Mouse (Mus musculus): Measurements from ENCODE around the gene Olfr27. TPM values are rescaled to one million over a fixed set of nuclear protein-coding genes. Genes with fewer than 3 reads are reported as not detected.

The Olfr27 gene
- not detected in 2 replicates for polyA plus RNA-seq (2015; fragmentation: Nextera tagmentation; extraction: Ambion mirVana)

DNA sequence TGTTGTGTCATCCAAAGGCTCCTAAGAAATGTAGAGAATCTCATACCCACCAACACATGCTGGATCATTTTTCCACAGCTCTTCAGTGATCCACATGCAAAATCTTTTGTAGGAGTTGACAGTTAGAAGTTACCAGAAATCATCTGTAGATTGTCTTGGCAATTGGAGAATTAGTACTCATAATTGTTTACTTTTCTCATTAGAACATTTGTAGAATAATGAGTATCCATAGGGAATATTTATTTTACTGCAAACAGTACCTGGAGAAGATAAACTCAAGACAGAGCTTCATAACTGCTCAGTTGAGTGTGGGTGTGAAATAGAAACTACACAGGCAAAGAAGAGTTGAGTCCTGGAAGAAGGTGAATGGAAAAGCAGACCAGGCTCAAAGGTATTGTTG, at the start of gene Olfr27:
Gene Olfr27, plus strand, starts transcription at position 301 of the 400 bp plus-strand sequence.
- Histone ChIP-seq H3K4me1 (replicated peaks; ENCODE audit: control insufficient read depth, insufficient read depth, low read length) (no peaks in the 10 kb centered on the region), H3K9me3 (ENCODE audit: control insufficient read depth, low read length) (no peaks in the 10 kb centered on the region), H3K9ac (replicated peaks; ENCODE audit: low read depth, low read length) (no peak within 1 kb of the TSS), H3K27ac (ENCODE audit: low read length) (no peak within 1 kb of the TSS), H3K4me3 (replicated peaks; ENCODE audit: low read length) (no peak within 1 kb of the TSS), H3K36me3 (ENCODE audit: control insufficient read depth, insufficient read depth) (no peaks in the 10 kb centered on the region), H3K4me2 (ENCODE audit: low read length) (no peak within 1 kb of the TSS), H3K27me3 (replicated peaks; ENCODE audit: control insufficient read depth, insufficient read depth, low read length) (no peaks in the 10 kb centered on the region)
- no peak for ATAC-seq

DNA sequence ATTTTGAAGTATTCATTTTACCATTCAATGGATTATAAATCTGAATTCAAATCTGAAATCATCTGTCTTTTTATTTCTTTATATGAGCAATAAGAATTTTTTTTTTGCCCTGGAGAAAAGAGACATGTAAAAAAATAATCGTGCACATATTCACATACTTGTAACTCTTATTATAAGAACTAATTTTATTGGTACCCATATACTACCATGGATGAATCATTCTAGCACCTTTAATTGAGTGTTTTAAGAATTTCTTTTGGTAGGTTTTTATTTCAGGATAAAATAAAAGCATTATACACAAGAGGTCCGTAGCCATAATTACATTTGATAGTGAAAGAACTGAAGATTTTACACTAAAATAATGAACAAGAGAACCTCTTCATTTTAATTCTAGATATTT, 49.1 kb upstream of the Olfr27 start, which contains the start of gene Olfr938:
Gene Olfr938, minus strand, starts transcription at position 101 of the 400 bp plus-strand sequence.
- 95% methylated on average over 2 of the region's 2 CpGs for WGBS
- Histone ChIP-seq H3K4me3 (replicated peaks; ENCODE audit: low read length) (no peak within 1 kb of the TSS), H3K9me3 (ENCODE audit: control insufficient read depth, low read length) (no peaks in the 10 kb centered on the region), H3K27ac (ENCODE audit: low read length) (no peak within 1 kb of the TSS), H3K4me2 (ENCODE audit: low read length) (no peak within 1 kb of the TSS), H3K9ac (replicated peaks; ENCODE audit: low read depth, low read length) (no peak within 1 kb of the TSS), H3K36me3 (ENCODE audit: control insufficient read depth, insufficient read depth) (no peaks in the 10 kb centered on the region), H3K27me3 (replicated peaks; ENCODE audit: control insufficient read depth, insufficient read depth, low read length) (no peaks in the 10 kb centered on the region), H3K4me1 (replicated peaks; ENCODE audit: control insufficient read depth, insufficient read depth, low read length) (no peaks in the 10 kb centered on the region)
- ATAC-seq: no peak

DNA sequence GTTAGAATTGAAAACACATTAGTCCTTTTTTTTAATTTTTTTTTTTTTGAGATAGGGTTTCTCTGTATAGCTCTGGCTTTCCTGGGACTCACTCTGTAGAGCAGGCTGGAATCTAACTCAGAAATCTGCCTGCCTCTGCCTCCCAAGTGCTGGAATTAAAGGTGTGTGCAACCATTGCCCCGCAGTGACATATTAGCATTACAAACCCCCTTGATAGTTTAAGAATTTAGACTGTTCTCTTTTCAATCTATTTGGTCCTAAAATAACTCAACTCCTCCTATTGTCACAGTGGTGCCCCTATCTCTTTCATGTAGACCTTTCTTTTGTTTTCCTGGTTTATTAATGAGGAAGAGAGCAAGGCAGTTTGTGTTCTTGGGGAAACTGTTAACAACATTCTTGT, 605 bp upstream of the Olfr27 start:
- no peaks in the 10 kb centered on the region for H3K4me1 ChIP-seq (replicated peaks; ENCODE audit: control insufficient read depth, insufficient read depth, low read length)
- H3K36me3 ChIP-seq (ENCODE audit: control insufficient read depth, insufficient read depth): no peaks in the 10 kb centered on the region
- H3K9me3 ChIP-seq (ENCODE audit: control insufficient read depth, low read length): no peaks in the 10 kb centered on the region
- 92% methylated on average over 1 of the region's 1 CpGs for WGBS
- no peak overlapping the region for H3K9ac ChIP-seq (replicated peaks; ENCODE audit: low read depth, low read length)
- no peak for ATAC-seq
- H3K27me3 ChIP-seq (replicated peaks; ENCODE audit: control insufficient read depth, insufficient read depth, low read length): no peaks in the 10 kb centered on the region
- no peak overlapping the region for H3K4me2 ChIP-seq (ENCODE audit: low read length)
- H3K4me3 ChIP-seq (replicated peaks; ENCODE audit: low read length): no peak overlapping the region
- H3K27ac ChIP-seq (ENCODE audit: low read length): no peak overlapping the region

DNA sequence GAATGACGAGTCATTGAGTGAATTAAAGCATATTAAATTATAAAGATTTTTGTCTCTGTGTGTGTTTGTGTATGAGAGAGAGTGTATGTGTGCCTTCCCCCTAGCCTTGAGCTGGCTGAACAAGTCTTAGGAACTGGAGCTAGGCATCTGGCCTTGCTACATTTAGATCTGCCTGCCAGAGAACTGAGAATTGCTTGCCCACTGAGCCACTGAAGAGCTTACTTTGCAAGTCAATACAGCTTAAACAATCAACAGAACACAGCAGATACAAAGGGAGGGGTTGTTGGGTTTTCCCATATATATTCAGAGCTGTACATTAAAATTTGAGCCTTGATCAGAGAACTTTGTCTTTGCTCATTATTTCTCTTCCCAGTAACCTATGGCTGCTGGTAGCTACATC, 24.5 kb downstream of the Olfr27 start:
- ATAC-seq: no peak
- Histone ChIP-seq H3K4me2 (ENCODE audit: low read length) (no peak overlapping the region), H3K27me3 (replicated peaks; ENCODE audit: control insufficient read depth, insufficient read depth, low read length) (no peaks in the 10 kb centered on the region), H3K27ac (ENCODE audit: low read length) (no peak overlapping the region), H3K9ac (replicated peaks; ENCODE audit: low read depth, low read length) (no peak overlapping the region), H3K36me3 (ENCODE audit: control insufficient read depth, insufficient read depth) (no peaks in the 10 kb centered on the region), H3K9me3 (ENCODE audit: control insufficient read depth, low read length) (no peaks in the 10 kb centered on the region), H3K4me1 (replicated peaks; ENCODE audit: control insufficient read depth, insufficient read depth, low read length) (no peaks in the 10 kb centered on the region), H3K4me3 (replicated peaks; ENCODE audit: low read length) (no peak overlapping the region)
- 57% methylated on average over 1 of the region's 1 CpGs for WGBS

DNA sequence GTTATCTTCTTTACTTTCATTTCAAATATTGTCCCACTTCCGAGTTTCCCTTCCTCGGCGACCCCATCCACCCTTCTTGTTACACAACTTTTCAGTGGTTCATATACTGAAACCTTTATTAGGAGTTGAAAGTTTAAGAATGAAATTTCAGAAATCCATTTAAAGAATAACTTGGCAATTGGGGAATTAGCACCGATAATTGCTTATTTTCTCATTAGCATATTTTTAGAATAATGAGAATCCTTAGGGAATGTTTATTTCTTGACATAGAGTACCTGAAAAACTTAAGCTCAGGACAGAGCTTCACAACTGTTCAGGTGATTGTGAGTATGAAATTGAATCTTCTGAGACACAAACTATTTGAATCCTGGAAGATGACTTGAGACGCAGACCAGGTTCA, 38.1 kb downstream of the Olfr27 start, which contains the start of gene Olfr943:
Gene Olfr943, plus strand, starts transcription at position 301 of the 400 bp plus-strand sequence.
- H3K36me3 ChIP-seq (ENCODE audit: control insufficient read depth, insufficient read depth): no peaks in the 10 kb centered on the region
- H3K4me2 ChIP-seq (ENCODE audit: low read length): no peak within 1 kb of the TSS
- no peaks in the 10 kb centered on the region for H3K27me3 ChIP-seq (replicated peaks; ENCODE audit: control insufficient read depth, insufficient read depth, low read length)
- 0 out of 2 replicates have a peak, but pooled peaks cover 2% of the 10 kb centered on the region for H3K9me3 ChIP-seq (ENCODE audit: control insufficient read depth, low read length)
- no peak for ATAC-seq
- WGBS: 94% methylated on average over 5 of the region's 5 CpGs
- H3K9ac ChIP-seq (replicated peaks; ENCODE audit: low read depth, low read length): no peak within 1 kb of the TSS
- no peaks in the 10 kb centered on the region for H3K4me1 ChIP-seq (replicated peaks; ENCODE audit: control insufficient read depth, insufficient read depth, low read length)
- no peak within 1 kb of the TSS for H3K4me3 ChIP-seq (replicated peaks; ENCODE audit: low read length)
- H3K27ac ChIP-seq (ENCODE audit: low read length): no peak within 1 kb of the TSS

Other genes with a start within 250 kb of the Olfr27 start
- not detected in 2 replicates for gene Olfr930, start 198.3 kb upstream of the Olfr27 start, polyA plus RNA-seq (2015; fragmentation: Nextera tagmentation; extraction: Ambion mirVana)
- gene Olfr933, start 155.8 kb upstream of the Olfr27 start, polyA plus RNA-seq (2015; fragmentation: Nextera tagmentation; extraction: Ambion mirVana): not detected in 2 replicates
- not detected in 2 replicates for gene Olfr934, start 139.8 kb upstream of the Olfr27 start, polyA plus RNA-seq (2015; fragmentation: Nextera tagmentation; extraction: Ambion mirVana)
- gene Olfr935, start 128.4 kb upstream of the Olfr27 start, polyA plus RNA-seq (2015; fragmentation: Nextera tagmentation; extraction: Ambion mirVana): not detected in 2 replicates
- gene Olfr146, start 104.8 kb upstream of the Olfr27 start, polyA plus RNA-seq (2015; fragmentation: Nextera tagmentation; extraction: Ambion mirVana): not detected in 2 replicates
- gene Olfr937, start 63.2 kb upstream of the Olfr27 start, polyA plus RNA-seq (2015; fragmentation: Nextera tagmentation; extraction: Ambion mirVana): not detected in 2 replicates
- gene Olfr938, start 49.2 kb upstream of the Olfr27 start, polyA plus RNA-seq (2015; fragmentation: Nextera tagmentation; extraction: Ambion mirVana): not detected in 2 replicates
- not detected in 2 replicates for gene Olfr943, start 38.2 kb downstream of the Olfr27 start, polyA plus RNA-seq (2015; fragmentation: Nextera tagmentation; extraction: Ambion mirVana)
- gene Olfr944, start 73.8 kb downstream of the Olfr27 start, polyA plus RNA-seq (2015; fragmentation: Nextera tagmentation; extraction: Ambion mirVana): not detected in 2 replicates
- gene Olfr1537, start 121.9 kb downstream of the Olfr27 start, polyA plus RNA-seq (2015; fragmentation: Nextera tagmentation; extraction: Ambion mirVana): not detected in 2 replicates
- gene Olfr945, start 148.7 kb downstream of the Olfr27 start, polyA plus RNA-seq (2015; fragmentation: Nextera tagmentation; extraction: Ambion mirVana): not detected in 2 replicates
- not detected in 2 replicates for gene Olfr948, start 197.9 kb downstream of the Olfr27 start, polyA plus RNA-seq (2015; fragmentation: Nextera tagmentation; extraction: Ambion mirVana)

All from forebrain, embryonic 16.5 days (tissue).